In genomic region chr11:106571026-106571983, GRCm38 (mm10) we compare ENCODE assay signal across 10 mouse cellular contexts. TPM values are rescaled to one million over a fixed set of nuclear protein-coding genes. Genes with fewer than 3 reads are reported as not detected.
DNase-seq lines count a peak whose midpoint lies in the region; ATAC-seq and TF ChIP-seq lines count a peak whose summit lies in the region.
"Had no signal": no experiment of that assay in that cellular context is flagged by ENCODE, and none has a peak within 500 bp of the region (broad histone marks: within the 10 kb centered on the region; RNA-seq: fewer than 3 reads in every experiment).

No protein-coding gene starts in this region.

- no peak for TF ChIP-seq CTCF in gastrocnemius, adult 2 months (IDR thresholded peaks at IDR 0.05)

- intact Hi-C loops in gastrocnemius, adult 2 months (cut with DNase I): no loop called here

- peaks cover 11% of the 10 kb centered on the region for H3K4me1 ChIP-seq in neural tube, embryonic 11.5 days (ENCODE audit: control insufficient read depth, insufficient read depth, low read length)
- H3K4me1 ChIP-seq in midbrain, embryonic 11.5 days (ENCODE audit: control insufficient read depth, insufficient read depth, low read length): no peaks in the 10 kb centered on the region

- peak overlapping the region; percentile 12; the same call in 1 of the 2 replicates for H3K27ac ChIP-seq in gastrocnemius, adult 2 months
- H3K27ac ChIP-seq in neural tube, embryonic 11.5 days (ENCODE audit: low read depth, low read length): no peak overlapping the region
- no peak overlapping the region for H3K27ac ChIP-seq in midbrain, embryonic 11.5 days (ENCODE audit: low read depth, low read length)

- H3K4me3 ChIP-seq in gastrocnemius, adult 2 months: no peak overlapping the region
- H3K4me3 ChIP-seq in neural tube, embryonic 11.5 days (ENCODE audit: low read depth, low read length): no peak overlapping the region
- no peak overlapping the region for H3K4me3 ChIP-seq in midbrain, embryonic 11.5 days (ENCODE audit: low read depth, low read length)

- 0 out of 2 replicates have a peak overlapping the region, but pooled peaks have one; percentile 5 for H3K4me2 ChIP-seq in neural tube, embryonic 11.5 days (ENCODE audit: low read depth)
- H3K4me2 ChIP-seq in midbrain, embryonic 11.5 days: no peak overlapping the region

- no peak for DNase-seq in gastrocnemius, adult 2 months
- DNase-seq in gastrocnemius, postnatal 10 days: no peak
- no peak for DNase-seq in neural tube, embryonic 11.5 days (ENCODE audit: low spot score)
- DNase-seq in neural tube, embryonic 10.5 days (ENCODE audit: extremely low spot score, low spot score): no peak
- DNase-seq in midbrain, embryonic 11.5 days (ENCODE audit: low spot score, missing footprints): peak; percentile 74
- no peak for DNase-seq in right cerebral cortex, postnatal 14 days
- no peak for DNase-seq in frontal cortex, postnatal 36 days (ENCODE audit: low spot score in 2 of 2)
- DNase-seq in c-Kit-positive CD71-positive TER-119-positive erythroid progenitor cells, embryonic 14.5 days (ENCODE audit: low spot score): no peak
- DNase-seq: lung, adult 2 months had no signal

- 81% methylated on average over 11 of the region's 11 CpGs for whole genome bisulfite sequencing in neural tube, embryonic 11.5 days
- 69% methylated on average over 11 of the region's 11 CpGs for WGBS in midbrain, embryonic 11.5 days

- ATAC-seq in neural tube, embryonic 11.5 days (ENCODE audit: insufficient read depth, low FRiP score, low TSS enrichment): no peak
- no peak for ATAC-seq in midbrain, embryonic 11.5 days (ENCODE audit: low FRiP score)
- ATAC-seq: forebrain, embryonic 16.5 days had no signal

- H3K36me3 ChIP-seq in neural tube, embryonic 11.5 days (ENCODE audit: control insufficient read depth, insufficient read depth, low read length): peaks cover 4% of the 10 kb centered on the region; the same call in 1 of the 2 replicates
- H3K36me3 ChIP-seq in midbrain, embryonic 11.5 days (ENCODE audit: control insufficient read depth, insufficient read depth, low read length): no peaks in the 10 kb centered on the region

- H3K9ac ChIP-seq in neural tube, embryonic 11.5 days (ENCODE audit: low read length): no peak overlapping the region
- H3K9ac ChIP-seq in midbrain, embryonic 11.5 days (ENCODE audit: low read length): no peak overlapping the region

- no peaks in the 10 kb centered on the region for H3K9me3 ChIP-seq in neural tube, embryonic 11.5 days (ENCODE audit: control insufficient read depth, low read length)
- H3K9me3 ChIP-seq in midbrain, embryonic 11.5 days (ENCODE audit: control insufficient read depth, low read length): no peaks in the 10 kb centered on the region

- H3K27me3 ChIP-seq in neural tube, embryonic 11.5 days (ENCODE audit: control insufficient read depth, insufficient read depth, low read length): no peaks in the 10 kb centered on the region
- H3K27me3 ChIP-seq in midbrain, embryonic 11.5 days (ENCODE audit: control insufficient read depth, insufficient read depth, low read length): no peaks in the 10 kb centered on the region

RNA-seq across cellular contexts. Expression of gene Tex2, which starts 41.9 kb away (rescaled TPM):
- 10 to 100 TPM; 59.2 to 65.5 TPM for total RNA-seq in gastrocnemius, adult 2 months (2021)
- total RNA-seq in gastrocnemius, postnatal 10 days (2021): 10 to 100 TPM; 22.1 to 24.1 TPM
- 10.7 and 12.2 TPM in 2 replicates for polyA plus RNA-seq in neural tube, embryonic 11.5 days (2014; fragmentation: Nextera tagmentation; extraction: Ambion mirVana)
- polyA plus RNA-seq in midbrain, embryonic 11.5 days (2014; fragmentation: Nextera tagmentation; extraction: Ambion mirVana): 9.9 and 10.8 TPM in 2 replicates
